Mouse (Mus musculus) olfactory bulb, adult 2 months (tissue): ENCODE measurements around the gene Uhrf1bp1l.

Experiments
- CTCF ChIP-seq: fragments of 200-500 bp; IDR thresholded peaks from 2 replicates; pipeline ENCODE4 v1.5.1; 2012; ENCODE audit warnings: low read depth, mild to moderate bottlenecking, low read length, moderate library complexity; ENCODE audit not compliant: insufficient read depth
- POLR2A ChIP-seq: fragments of 200-500 bp; IDR thresholded peaks from 2 replicates; pipeline ENCODE4 v1.6.1; 2012; ENCODE audit warnings: mild to moderate bottlenecking, low read depth, low read length, moderate library complexity; ENCODE audit not compliant: insufficient read depth

GRCm38 (mm10) chr10:89768352-89769020, 23.7 kb downstream of the Uhrf1bp1l start:
- no peak for TF ChIP-seq CTCF
- no peak for TF ChIP-seq POLR2A
